Mouse (Mus musculus): ENCODE results near the gene Ccr9.

DNA sequence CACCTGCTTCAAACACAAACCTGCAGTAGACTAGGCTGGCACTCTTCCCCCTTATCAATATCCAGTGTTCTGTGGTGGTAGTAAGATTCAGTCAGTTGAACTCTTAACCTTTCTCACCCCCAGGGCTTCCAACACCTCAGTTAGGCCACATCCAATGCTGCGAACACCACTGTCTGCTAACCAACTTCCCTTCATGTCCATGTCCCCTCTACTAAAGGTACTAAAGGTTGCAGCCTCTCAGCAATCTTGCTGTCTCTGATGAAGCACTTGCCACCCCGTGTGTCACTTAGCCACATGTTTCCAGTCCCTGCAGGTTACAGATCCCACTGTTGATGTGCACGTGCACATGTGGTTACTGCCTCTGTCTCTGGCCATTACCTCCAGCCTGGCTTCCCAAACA, 85.5 kb downstream of the Ccr9 start:
- TF ChIP-seq MEF2A (IDR thresholded peaks at IDR 0.05; ENCODE audit: borderline replicate concordance, low read depth, low read length) (no peak), POLR2A (IDR thresholded peaks at IDR 0.05; ENCODE audit: low read depth, low read length) (no peak), BHLHE40 (IDR thresholded peaks at IDR 0.05; ENCODE audit: low read depth, low read length) (no peak; the same call in 1 of the 2 replicates), USF1 (IDR thresholded peaks at IDR 0.05; ENCODE audit: low read depth, low read length) (no peak)
